Mouse (Mus musculus): ENCODE data around the gene D6Wsu163e. TPM values are rescaled to one million over a fixed set of nuclear protein-coding genes. Genes with fewer than 3 reads are reported as not detected.

The D6Wsu163e gene
- total and polyA plus RNA-seq, 3 experiments: 18.7 to 42.0 (median 31.1) TPM

GRCm38 (mm10) chr6:127010021-127010420 is 70.3 kb downstream of the D6Wsu163e start (continued):
- TF ChIP-seq CHD1 (IDR thresholded peaks at IDR 0.05; ENCODE audit: low read depth, low read length): no peak

DNA sequence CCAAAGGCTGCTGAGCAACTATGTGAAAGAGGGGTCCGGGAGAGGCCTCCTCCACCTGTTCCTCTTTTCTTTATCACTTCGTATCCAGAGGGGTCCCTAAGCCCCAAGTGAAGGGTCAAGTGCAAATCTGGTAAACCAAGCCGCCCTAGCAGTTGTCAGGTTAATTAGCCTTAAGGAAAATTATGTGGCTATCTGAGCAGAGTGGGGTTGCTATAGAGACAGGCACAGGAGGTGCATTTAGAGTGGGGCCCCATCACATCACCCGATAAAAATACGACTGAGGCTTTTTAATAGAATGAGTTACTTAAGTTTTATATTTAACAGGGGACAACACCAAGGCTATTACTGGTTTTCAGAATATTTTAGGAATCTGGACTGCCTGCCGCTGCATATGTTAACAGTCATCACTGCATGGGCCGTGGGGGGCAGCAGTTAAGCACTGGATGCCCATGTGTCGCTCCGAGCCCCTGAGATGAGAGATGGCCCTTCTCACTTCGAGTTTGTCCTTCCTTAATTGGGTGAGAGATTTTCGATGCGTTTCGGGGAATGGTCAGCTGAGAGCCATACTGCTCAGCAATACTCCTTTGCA is 72.3 kb downstream of the D6Wsu163e start:
- in situ Hi-C loops (cut with MboI; ENCODE audit: low pct_ligation_motif_present, low pct_unique_long_range_greater_than_20kb, low sequenced_read_pairs) (no loop called here), dilution Hi-C loops (cut with MboI; ENCODE audit: extremely low pct_ligation_motif_present, extremely low pct_unique_long_range_greater_than_20kb, low sequenced_read_pairs) (no loop called here)
- Histone ChIP-seq H3K9me3 (replicated peaks; ENCODE audit: low read length) (no peaks in the 10 kb centered on the region), H3K9ac (ENCODE audit: insufficient read depth, low read depth) (no peak overlapping the region), H3K27ac (ENCODE audit: insufficient read depth, low read depth) (no peak overlapping the region), H3K79me2 (replicated peaks; ENCODE audit: control insufficient read depth, extremely low read depth, insufficient read depth, poor library complexity, severe bottlenecking) (no peaks in the 10 kb centered on the region), H3K4me2 (ENCODE audit: insufficient read depth, low read depth, poor library complexity, severe bottlenecking) (no peak overlapping the region), H3K36me3 (replicated peaks in 1 of 2; ENCODE audit: control insufficient read depth in 1 of 2, insufficient read depth in 1 of 2, low read length in 1 of 2) (no peaks in the 10 kb centered on the region), H3K4me3 (replicated peaks in 1 of 3; ENCODE audit: low read depth in 2 of 3, low read length in 2 of 3, poor library complexity in 1 of 3) (no peak overlapping the region), H3K4me1 (ENCODE audit: control insufficient read depth in 1 of 2, insufficient read depth in 2 of 2) (peaks cover 0 to 3% of the 10 kb centered on the region in 2 experiments; a peak in 1 of 4 replicates), H3K27me3 (replicated peaks) (peaks cover 13% of the 10 kb centered on the region)
- DNase-seq (ENCODE audit: extremely low read depth): no peak
- no peak for TF ChIP-seq JUN (IDR thresholded peaks at IDR 0.05; ENCODE audit: insufficient read depth, low read depth, low read length)
- no peak for TF ChIP-seq ZNF384 (IDR thresholded peaks at IDR 0.05; ENCODE audit: low read depth, low read length)
- no peak for TF ChIP-seq E2F4 (IDR thresholded peaks at IDR 0.05; ENCODE audit: insufficient replicate concordance, low read depth, low read length)
- no peak for TF ChIP-seq MEF2A (IDR thresholded peaks at IDR 0.05; ENCODE audit: borderline replicate concordance, low read depth, low read length)
- no peak for TF ChIP-seq CHD2 (IDR thresholded peaks at IDR 0.05; ENCODE audit: low read length)
- TF ChIP-seq PAX5 (IDR thresholded peaks at IDR 0.05; ENCODE audit: low read length): no peak
- TF ChIP-seq BHLHE40 (IDR thresholded peaks at IDR 0.05; ENCODE audit: low read depth, low read length): no peak
- no peak for TF ChIP-seq ZKSCAN1 (IDR thresholded peaks at IDR 0.05; ENCODE audit: borderline replicate concordance, low read depth, low read length)
- no peak for TF ChIP-seq UBTF (IDR thresholded peaks at IDR 0.05; ENCODE audit: low read depth, low read length)
- TF ChIP-seq MAZ (IDR thresholded peaks at IDR 0.05; ENCODE audit: low read depth, low read length): no peak

- H3K36me3 ChIP-seq (replicated peaks in 1 of 2; ENCODE audit: control insufficient read depth in 1 of 2, insufficient read depth in 1 of 2, low read length in 1 of 2): no peaks in the 10 kb centered on the region
- H3K27ac ChIP-seq (ENCODE audit: insufficient read depth, low read depth): no peak within 1 kb of the TSS
- in situ Hi-C loops (cut with MboI; ENCODE audit: low pct_ligation_motif_present, low pct_unique_long_range_greater_than_20kb, low sequenced_read_pairs) (no loop called here), dilution Hi-C loops (cut with MboI; ENCODE audit: extremely low pct_ligation_motif_present, extremely low pct_unique_long_range_greater_than_20kb, low sequenced_read_pairs) (no loop called here)
- H3K4me2 ChIP-seq (ENCODE audit: insufficient read depth, low read depth, poor library complexity, severe bottlenecking): no peak within 1 kb of the TSS
- peaks cover 20% of the 10 kb centered on the region for H3K27me3 ChIP-seq (replicated peaks)
- no peaks in the 10 kb centered on the region for H3K4me1 ChIP-seq (ENCODE audit: control insufficient read depth in 1 of 2, insufficient read depth in 2 of 2)
- DNase-seq (ENCODE audit: extremely low read depth): no peak
- no peaks in the 10 kb centered on the region for H3K9me3 ChIP-seq (replicated peaks; ENCODE audit: low read length)
- no peak within 1 kb of the TSS for H3K9ac ChIP-seq (ENCODE audit: insufficient read depth, low read depth)
- no peak for TF ChIP-seq JUN (IDR thresholded peaks at IDR 0.05; ENCODE audit: insufficient read depth, low read depth, low read length)
- no peak for TF ChIP-seq MAZ (IDR thresholded peaks at IDR 0.05; ENCODE audit: low read depth, low read length)
- TF ChIP-seq ZMIZ1 (IDR thresholded peaks at IDR 0.05; ENCODE audit: low read depth, low read length): no peak
- no peak for TF ChIP-seq MAFK (IDR thresholded peaks at IDR 0.05; ENCODE audit: insufficient replicate concordance, low read length)
- TF ChIP-seq MXI1 (IDR thresholded peaks at IDR 0.05; ENCODE audit: low read depth, low read length): no peak
- no peak for TF ChIP-seq ZNF384 (IDR thresholded peaks at IDR 0.05; ENCODE audit: low read depth, low read length)
- no peak for TF ChIP-seq MAX (IDR thresholded peaks at IDR 0.05; ENCODE audit: low read length)
- no peak for TF ChIP-seq RCOR1 (conservative IDR thresholded peaks at IDR 0.05; ENCODE audit: low read depth, low read length)
- no peak for TF ChIP-seq TBP (conservative IDR thresholded peaks at IDR 0.05; ENCODE audit: low read depth, low read length)
- TF ChIP-seq PAX5 (IDR thresholded peaks at IDR 0.05; ENCODE audit: low read length): no peak
- TF ChIP-seq POLR2A (IDR thresholded peaks at IDR 0.05; ENCODE audit: low read depth, low read length): no peak
- no peak for TF ChIP-seq SIN3A (IDR thresholded peaks at IDR 0.05; ENCODE audit: low read length)
- TF ChIP-seq USF2 (conservative IDR thresholded peaks at IDR 0.05; ENCODE audit: low read depth, low read length): no peak
- no peak for TF ChIP-seq NRF1 (IDR thresholded peaks at IDR 0.05; ENCODE audit: low read depth, low read length)
- no peak for TF ChIP-seq ELF1 (IDR thresholded peaks at IDR 0.05; ENCODE audit: low read depth, low read length)
- no peak for TF ChIP-seq TCF12 (IDR thresholded peaks at IDR 0.05; ENCODE audit: low read depth, low read length)
- no peak for TF ChIP-seq CHD2 (IDR thresholded peaks at IDR 0.05; ENCODE audit: low read length)
- TF ChIP-seq GABPA (IDR thresholded peaks at IDR 0.05; ENCODE audit: insufficient replicate concordance, low read depth, low read length): no peak
- TF ChIP-seq MEF2A (IDR thresholded peaks at IDR 0.05; ENCODE audit: borderline replicate concordance, low read depth, low read length): no peak
- TF ChIP-seq IRF4 (IDR thresholded peaks at IDR 0.05; ENCODE audit: low read depth, low read length): no peak
- no peaks in the 10 kb centered on the region for H3K79me2 ChIP-seq (replicated peaks; ENCODE audit: control insufficient read depth, extremely low read depth, insufficient read depth, poor library complexity, severe bottlenecking)
- H3K4me3 ChIP-seq (replicated peaks in 1 of 3; ENCODE audit: low read depth in 2 of 3, low read length in 2 of 3, poor library complexity in 1 of 3): no peak within 1 kb of the TSS
These were observed 75.4 kb downstream of the D6Wsu163e start, which contains the start of gene Fgf6 for GRCm38 (mm10) chr6:127014906-127015770. Gene Fgf6, plus strand, starts transcription at chr6:127015586.
